Mouse (Mus musculus) midbrain, embryonic 16.5 days (tissue): Measurements from ENCODE around the gene Spata2. TPM values are rescaled to one million over a fixed set of nuclear protein-coding genes. Genes with fewer than 3 reads are reported as not detected.

Source experiments
- ATAC-seq: fragments of 200-750 bp; cut with Nextera tagmentation; 2 replicates; pipeline ENCODE4 v1.8.0; 2017; ENCODE audit warnings: moderate TSS enrichment
- H3K27ac ChIP-seq: fragments of 300-500 bp; sonication (generic); 2 replicates; pipeline ENCODE4 v1.5.1; 2014; ENCODE audit warnings: mild to moderate bottlenecking, low read length, mixed read lengths
- H3K27me3 ChIP-seq: fragments of 300-500 bp; sonication (generic); 2 replicates; pipeline ENCODE4 v1.6.1; 2014; ENCODE audit warnings: low read depth, low read length, mixed read lengths; ENCODE audit not compliant: control insufficient read depth, insufficient read depth
- H3K36me3 ChIP-seq: fragments of 300-500 bp; sonication (generic); 2 replicates; pipeline ENCODE4 v1.6.1; 2014; ENCODE audit warnings: mild to moderate bottlenecking, low read length, moderate library complexity, mixed read lengths; ENCODE audit not compliant: control insufficient read depth, insufficient read depth
- H3K4me1 ChIP-seq: fragments of 300-500 bp; sonication (generic); 2 replicates; pipeline ENCODE4 v1.6.1; 2014; ENCODE audit warnings: mild to moderate bottlenecking, low read length, mixed read lengths; ENCODE audit not compliant: control insufficient read depth, insufficient read depth
- H3K4me2 ChIP-seq: fragments of 300-500 bp; sonication (generic); 2 replicates; pipeline ENCODE4 v1.6.1; 2014; ENCODE audit warnings: mild to moderate bottlenecking, low read length, mixed read lengths
- H3K4me3 ChIP-seq: fragments of 300-500 bp; sonication (generic); 2 replicates; pipeline ENCODE4 v1.5.1; 2014; ENCODE audit warnings: low read depth, mild to moderate bottlenecking, low read length, moderate library complexity, mixed read lengths
- H3K9ac ChIP-seq: fragments of 300-500 bp; sonication (generic); 2 replicates; pipeline ENCODE4 v1.6.1; 2014; ENCODE audit warnings: low read depth, low read length, mixed read lengths
- H3K9me3 ChIP-seq: fragments of 300-500 bp; sonication (generic); replicated peaks from 2 replicates; pipeline ENCODE4 v1.6.1; 2014; ENCODE audit warnings: mild to moderate bottlenecking, low read length, mixed read lengths; ENCODE audit not compliant: control insufficient read depth, poor library complexity, severe bottlenecking
- WGBS: fragments of 180-500 bp; shearing (Covaris S2); extraction: QIAGEN DNeasy Blood & Tissue Kit; methylation state at CpG from one replicate; pipeline ENCODE4 v1.1.7; 2014; 5-methylcytosine and 5-hydroxymethylcytosine counted together
- polyA plus RNA-seq: library from polyadenylated mRNA; unstranded; fragments of >200 nt; fragmentation: Nextera tagmentation; extraction: Ambion mirVana; gene quantifications from 2 replicates; pipeline ENCODE4 v1.2.1, GENCODE M21; 2015

Spata2 gene
- polyA plus RNA-seq, 1 experiment from 2014 or later, result 34.4 TPM

- under 1% methylated on average over 31 of the region's 32 CpGs for WGBS
- Histone ChIP-seq H3K4me1 (peaks cover 33% of the 10 kb centered on the region), H3K9ac (peak overlapping the region; percentile 80), H3K27ac (peak overlapping the region; percentile 79), H3K4me2 (peak overlapping the region; percentile 83), H3K4me3 (peak overlapping the region; percentile 70), H3K36me3 (peaks cover 9% of the 10 kb centered on the region; the same call in 1 of the 2 replicates), H3K27me3 (no peaks in the 10 kb centered on the region), H3K9me3 (no peaks in the 10 kb centered on the region)
- 0 out of 2 replicates have a peak, but pooled peaks have one; percentile 4 for ATAC-seq
These were observed 11.2 kb upstream of the Spata2 start for GRCm38 (mm10) chr2:167503896-167504349.

GRCm38 (mm10) chr2:167503253-167503895, 10.7 kb upstream of the Spata2 start:
- ATAC-seq, result peak; percentile 90
- Histone ChIP-seq H3K36me3 (peaks cover 9% of the 10 kb centered on the region; the same call in 1 of the 2 replicates), H3K27ac (peak overlapping the region; percentile 79), H3K9me3 (no peaks in the 10 kb centered on the region), H3K4me2 (peak overlapping the region; percentile 83), H3K4me3 (peak overlapping the region; percentile 70), H3K4me1 (peaks cover 33% of the 10 kb centered on the region), H3K27me3 (no peaks in the 10 kb centered on the region), H3K9ac (peak overlapping the region; percentile 80)
- WGBS, result under 1% methylated on average over 77 of the region's 85 CpGs

- no peaks in the 10 kb centered on the region for H3K27me3 ChIP-seq
- peaks cover 33% of the 10 kb centered on the region for H3K4me1 ChIP-seq
- H3K27ac ChIP-seq, result peak overlapping the region; percentile 79; the same call in 1 of the 2 replicates
- H3K4me3 ChIP-seq, result peak overlapping the region; percentile 70
- ATAC-seq, result peak; percentile 13; the same call in 1 of the 2 replicates
- peak overlapping the region; percentile 50 for H3K4me2 ChIP-seq
- H3K36me3 ChIP-seq, result peaks cover 6% of the 10 kb centered on the region; the same call in 1 of the 2 replicates
- no peaks in the 10 kb centered on the region for H3K9me3 ChIP-seq
- WGBS, result 56% methylated on average over 13 of the region's 13 CpGs
- no peak overlapping the region for H3K9ac ChIP-seq
These were observed 10.0 kb upstream of the Spata2 start for GRCm38 (mm10) chr2:167502554-167503252.

GRCm38 (mm10) chr2:167497272-167497671, 4.6 kb upstream of the Spata2 start:
- WGBS, result 77% methylated on average over 5 of the region's 5 CpGs

GRCm38 (mm10) chr2:167496437-167496836, 3.8 kb upstream of the Spata2 start:
- H3K4me1 ChIP-seq, result peaks cover 13% of the 10 kb centered on the region
- no peak overlapping the region for H3K4me2 ChIP-seq
- H3K27me3 ChIP-seq, result no peaks in the 10 kb centered on the region
- ATAC-seq, result no peak
- no peak overlapping the region for H3K9ac ChIP-seq
- no peak overlapping the region for H3K4me3 ChIP-seq
- no peaks in the 10 kb centered on the region for H3K9me3 ChIP-seq
- no peaks in the 10 kb centered on the region for H3K36me3 ChIP-seq
- 88% methylated on average over 7 of the region's 7 CpGs for WGBS
- H3K27ac ChIP-seq, result no peak overlapping the region

More at GRCm38 (mm10) chr2:167497272-167497671, 4.6 kb upstream of the Spata2 start:
- no peak overlapping the region for H3K9ac ChIP-seq
- no peaks in the 10 kb centered on the region for H3K36me3 ChIP-seq
- H3K4me2 ChIP-seq, result no peak overlapping the region
- H3K9me3 ChIP-seq, result no peaks in the 10 kb centered on the region
- H3K4me3 ChIP-seq, result no peak overlapping the region
- ATAC-seq, result no peak
- H3K27ac ChIP-seq, result no peak overlapping the region
- H3K27me3 ChIP-seq, result no peaks in the 10 kb centered on the region
- H3K4me1 ChIP-seq, result peaks cover 7% of the 10 kb centered on the region

GRCm38 (mm10) chr2:167491757-167492708, 654 bp downstream of the Spata2 start, which contains the start of gene Rnf114:
TSS of gene Rnf114 (plus strand) at chr2:167492645.
- peak within 1 kb of the TSS; percentile 98 for H3K27ac ChIP-seq
- no peaks in the 10 kb centered on the region for H3K9me3 ChIP-seq
- peak within 1 kb of the TSS; percentile 94 for H3K9ac ChIP-seq
- peak within 1 kb of the TSS; percentile 100 for H3K4me3 ChIP-seq
- H3K4me2 ChIP-seq, result peak within 1 kb of the TSS; percentile 99
- H3K4me1 ChIP-seq, result peaks cover 26% of the 10 kb centered on the region
- H3K27me3 ChIP-seq, result no peaks in the 10 kb centered on the region
- H3K36me3 ChIP-seq, result no peaks in the 10 kb centered on the region
- WGBS, result 4% methylated on average over 45 of the region's 52 CpGs
- ATAC-seq, result peak; percentile 40

GRCm38 (mm10) chr2:167490813-167491525, 1.7 kb downstream of the Spata2 start:
- Histone ChIP-seq H3K9me3 (no peaks in the 10 kb centered on the region), H3K4me3 (no peak overlapping the region; the same call in 1 of the 2 replicates), H3K27ac (peak overlapping the region; percentile 61), H3K4me1 (peaks cover 29% of the 10 kb centered on the region), H3K9ac (peak overlapping the region; percentile 39; the same call in 1 of the 2 replicates), H3K4me2 (peak overlapping the region; percentile 99), H3K36me3 (no peaks in the 10 kb centered on the region), H3K27me3 (no peaks in the 10 kb centered on the region)
- WGBS, result 83% methylated on average over 4 of the region's 4 CpGs
- ATAC-seq, result no peak

- 88% methylated on average over 6 of the region's 6 CpGs for WGBS
- Histone ChIP-seq H3K36me3 (peaks cover 16% of the 10 kb centered on the region), H3K9ac (no peak overlapping the region), H3K4me2 (no peak overlapping the region), H3K27me3 (no peaks in the 10 kb centered on the region), H3K4me3 (no peak overlapping the region), H3K9me3 (no peaks in the 10 kb centered on the region), H3K4me1 (peaks cover 23% of the 10 kb centered on the region), H3K27ac (no peak overlapping the region)
- no peak for ATAC-seq
These were observed 4.7 kb downstream of the Spata2 start for GRCm38 (mm10) chr2:167487994-167488393.
